Mouse (Mus musculus): ENCODE measurements around the gene Vmn1r135. TPM values are rescaled to one million over a fixed set of nuclear protein-coding genes. Genes with fewer than 3 reads are reported as not detected.
"Not testable (repeated sequence)": the region's sequence is repeated elsewhere in the genome, so short reads cannot be mapped to it uniquely, and the experiment has no call there.

Gene Vmn1r135
- not detected for polyA plus RNA-seq (2017; shearing (Covaris generic))

DNA sequence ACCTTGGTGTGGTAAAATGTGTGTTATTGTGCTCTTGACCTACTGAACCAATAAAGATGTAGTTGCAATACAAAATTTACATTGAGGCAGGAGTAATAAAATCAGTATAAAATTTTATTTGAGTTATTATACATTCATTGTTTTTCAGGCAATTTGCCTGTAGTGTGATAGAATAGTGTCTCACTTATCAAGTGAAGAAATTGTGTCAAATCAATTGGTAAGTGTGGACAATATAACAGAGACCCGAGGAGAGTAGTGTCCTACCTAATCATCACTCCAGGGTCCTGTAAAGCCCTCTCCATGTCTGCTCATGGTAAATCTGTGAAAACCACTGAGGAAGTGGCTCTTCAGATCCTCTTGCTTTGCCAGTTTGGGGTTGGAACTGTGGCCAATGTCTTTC is at the start of gene Vmn1r135:
TSS of gene Vmn1r135 (plus strand) at position 301 of the 400 bp plus-strand sequence.
- not testable (repeated sequence) for ATAC-seq

DNA sequence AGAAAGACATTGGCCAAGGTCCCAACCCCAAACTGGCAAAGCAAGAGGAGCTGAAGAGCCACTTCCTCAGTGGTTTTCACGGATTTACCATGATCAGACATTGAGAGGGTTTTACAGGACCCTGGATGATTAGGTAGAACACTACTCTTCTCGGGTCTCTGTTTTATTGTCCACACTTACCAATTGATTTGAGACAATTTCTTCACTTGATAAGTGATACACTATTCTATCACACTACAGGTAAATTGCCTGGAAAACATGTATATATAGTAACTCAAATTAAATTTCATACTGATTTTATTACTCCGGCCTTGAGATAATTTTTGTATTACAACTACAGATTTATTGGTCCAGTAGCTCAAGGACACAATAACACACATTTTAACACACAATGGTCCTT is 35.5 kb upstream of the Vmn1r135 start, which contains the start of gene Gm4177:
TSS of gene Gm4177 (minus strand) at position 101 of the 400 bp plus-strand sequence.
- ATAC-seq, result not testable (repeated sequence)

DNA sequence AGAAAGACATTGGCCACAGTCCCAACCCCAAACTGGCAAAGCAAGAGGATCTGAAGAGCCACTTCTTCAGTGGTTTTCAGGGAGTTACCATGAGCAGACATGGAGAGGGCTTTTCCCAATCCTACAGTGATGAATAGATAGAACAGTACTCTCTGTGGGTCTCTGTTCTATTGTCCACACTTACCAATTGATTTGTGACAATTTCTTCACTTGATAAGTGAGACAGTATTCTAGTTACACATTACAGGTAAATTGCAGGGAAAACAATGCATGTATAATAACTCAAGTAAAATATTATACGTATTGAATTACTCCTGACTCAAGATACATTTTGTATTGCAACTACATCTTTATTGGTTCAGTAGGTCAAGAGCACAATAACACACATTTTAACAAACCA is 12.0 kb downstream of the Vmn1r135 start, which contains the start of gene Gm5725:
TSS of gene Gm5725 (minus strand) at position 101 of the 400 bp plus-strand sequence.
- ATAC-seq, result not testable (repeated sequence)

Other genes starting within 250 kb of the Vmn1r135 start
- not detected for gene Vmn1r132, start 218.3 kb upstream of the Vmn1r135 start, polyA plus RNA-seq (2017; shearing (Covaris generic))
- not detected for gene Gm4175, start 70.9 kb upstream of the Vmn1r135 start, polyA plus RNA-seq (2017; shearing (Covaris generic))
- gene Gm4177, start 35.6 kb upstream of the Vmn1r135 start, polyA plus RNA-seq (2017; shearing (Covaris generic)), result not detected
- gene Gm5725, start 11.9 kb downstream of the Vmn1r135 start, polyA plus RNA-seq (2017; shearing (Covaris generic)), result not detected
- not detected for gene Gm5891, start 88.9 kb downstream of the Vmn1r135 start, polyA plus RNA-seq (2017; shearing (Covaris generic))
- gene Vmn1r137, start 162.2 kb downstream of the Vmn1r135 start, polyA plus RNA-seq (2017; shearing (Covaris generic)), result not detected
- gene Vmn1r138, start 196.5 kb downstream of the Vmn1r135 start, polyA plus RNA-seq (2017; shearing (Covaris generic)), result not detected
- not detected for gene Gm6176, start 224.0 kb downstream of the Vmn1r135 start, polyA plus RNA-seq (2017; shearing (Covaris generic))
- not detected for gene Vmn1r139, start 236.7 kb downstream of the Vmn1r135 start, polyA plus RNA-seq (2017; shearing (Covaris generic))